Mouse (Mus musculus): ENCODE measurements around the gene Desi1.

DNA sequence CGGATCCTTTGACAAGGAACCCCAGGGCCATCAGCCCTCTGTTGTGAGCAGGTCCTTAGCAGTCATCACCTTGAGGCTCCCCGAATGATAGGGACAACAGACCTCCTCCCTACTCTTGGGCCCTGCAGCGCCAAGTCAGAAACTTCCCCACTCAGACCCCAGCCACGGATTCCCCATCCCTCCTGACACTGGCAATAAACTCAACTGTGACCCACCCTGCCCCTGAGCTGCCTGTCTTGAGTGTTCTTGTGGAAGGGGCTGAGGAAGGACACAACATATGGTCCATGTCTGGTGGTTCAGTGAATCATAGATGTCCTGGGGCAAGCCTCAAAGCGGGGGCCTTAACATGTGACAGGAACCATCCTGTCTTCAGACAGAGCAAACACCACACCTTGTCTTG is 82.9 kb downstream of the Desi1 start:
- no peak for TF ChIP-seq CTCF (IDR thresholded peaks at IDR 0.05)
- no peak for TF ChIP-seq EP300 (IDR thresholded peaks at IDR 0.05)
